Comparison of ENCODE assay signal across 9 mouse cellular contexts in the genomic region with DNA sequence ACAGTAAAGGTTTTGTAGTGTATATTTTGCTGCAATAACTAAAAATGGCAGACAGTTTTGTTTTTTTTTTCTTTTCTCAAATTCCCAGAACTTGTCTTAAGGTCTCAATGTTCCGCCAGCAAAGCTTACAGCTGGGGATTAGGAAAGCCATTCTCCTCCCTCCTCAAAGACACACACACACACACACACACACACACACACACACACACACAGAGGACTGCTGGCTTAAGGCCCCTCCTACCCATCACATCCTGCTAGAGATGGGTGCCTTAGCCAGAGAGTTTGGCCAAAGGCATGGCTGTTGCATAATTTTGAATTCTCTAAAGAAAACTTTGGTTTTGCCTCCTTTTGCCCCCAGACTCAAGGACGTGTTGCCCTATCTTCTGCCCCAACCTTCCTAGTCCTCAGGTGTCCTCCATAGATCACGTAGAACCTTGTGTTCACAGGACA. TPM values are rescaled to one million over a fixed set of nuclear protein-coding genes. Genes with fewer than 3 reads are reported as not detected.
A peak's percentile ranks its signal among the peaks of the same experiment; 100 is the strongest.
DNase-seq lines count a peak whose midpoint lies in the region; ATAC-seq and TF ChIP-seq lines count a peak whose summit lies in the region.
"Had no signal": no experiment of that assay in that cellular context is flagged by ENCODE, and none has a peak within 500 bp of the region (broad histone marks: within the 10 kb centered on the region; RNA-seq: fewer than 3 reads in every experiment).

No protein-coding gene starts in this region.

- no peak overlapping the region for H3K9ac ChIP-seq in midbrain, embryonic 15.5 days
- H3K9ac ChIP-seq in midbrain, embryonic 14.5 days (replicated peaks; ENCODE audit: low read length) = no peak overlapping the region
- no peak overlapping the region for H3K9ac ChIP-seq in intestine, embryonic 15.5 days
- H3K9ac ChIP-seq: neural tube, embryonic 13.5 days had no signal

- no peaks in the 10 kb centered on the region for H3K36me3 ChIP-seq in midbrain, embryonic 15.5 days (replicated peaks)
- no peaks in the 10 kb centered on the region for H3K36me3 ChIP-seq in midbrain, embryonic 14.5 days (ENCODE audit: control insufficient read depth, insufficient read depth, low read length)
- H3K36me3 ChIP-seq in intestine, embryonic 15.5 days = no peaks in the 10 kb centered on the region
- no peaks in the 10 kb centered on the region for H3K36me3 ChIP-seq in small intestine, adult 2 months (ENCODE audit: control insufficient read depth, insufficient read depth, low read length)
- H3K36me3 ChIP-seq: neural tube, embryonic 13.5 days had no signal

- TF ChIP-seq CTCF in small intestine, adult 2 months (IDR thresholded peaks at IDR 0.05; ENCODE audit: extremely low read depth, insufficient read length, insufficient replicate concordance, low read depth, low read length) = no peak

- H3K27ac ChIP-seq in midbrain, embryonic 15.5 days = 0 out of 2 replicates have a peak overlapping the region, but pooled peaks have one; percentile 6
- no peak overlapping the region for H3K27ac ChIP-seq in midbrain, embryonic 14.5 days (replicated peaks; ENCODE audit: low read depth, low read length)
- H3K27ac ChIP-seq in intestine, embryonic 15.5 days = peak overlapping the region; percentile 87
- peak overlapping the region; percentile 86 for H3K27ac ChIP-seq in small intestine, adult 2 months (ENCODE audit: insufficient read depth, low read depth, low read length)

- no peak overlapping the region for H3K4me2 ChIP-seq in midbrain, embryonic 15.5 days
- H3K4me2 ChIP-seq in midbrain, embryonic 14.5 days (ENCODE audit: low read length) = no peak overlapping the region
- H3K4me2 ChIP-seq in intestine, embryonic 15.5 days (replicated peaks) = no peak overlapping the region
- H3K4me2 ChIP-seq: neural tube, embryonic 13.5 days had no signal

- TF ChIP-seq POLR2A in small intestine, adult 2 months (IDR thresholded peaks at IDR 0.05; ENCODE audit: low read depth, low read length) = no peak

- no peak for DNase-seq in midbrain, embryonic 14.5 days
- DNase-seq in heart, adult 8-10 months (ENCODE audit: low spot score) = peak; percentile 60
- DNase-seq in right cerebral cortex, postnatal 14 days = no peak

- no peak for ATAC-seq in midbrain, embryonic 15.5 days (replicated peaks)
- no peak for ATAC-seq in midbrain, embryonic 14.5 days (ENCODE audit: low FRiP score, low TSS enrichment)
- ATAC-seq in intestine, embryonic 15.5 days = no peak
- no peak for ATAC-seq in cerebellum, adult (ENCODE audit: insufficient number of reproducible peaks, low FRiP score, low TSS enrichment)
- no peak for ATAC-seq in activated CD4-positive, CD25-positive, alpha-beta regulatory T cell, adult 4 months

- no peak overlapping the region for H3K4me3 ChIP-seq in midbrain, embryonic 15.5 days
- H3K4me3 ChIP-seq in midbrain, embryonic 14.5 days (replicated peaks; ENCODE audit: low read depth, low read length) = no peak overlapping the region
- H3K4me3 ChIP-seq in intestine, embryonic 15.5 days (replicated peaks) = no peak overlapping the region
- no peak overlapping the region for H3K4me3 ChIP-seq in small intestine, adult 2 months (ENCODE audit: low read depth, low read length)
- H3K4me3 ChIP-seq: neural tube, embryonic 13.5 days had no signal

- 63% methylated on average over 3 of the region's 3 CpGs for WGBS in midbrain, embryonic 15.5 days
- WGBS in midbrain, embryonic 14.5 days = 64% methylated on average over 3 of the region's 3 CpGs
- WGBS in intestine, embryonic 15.5 days = 65% methylated on average over 3 of the region's 3 CpGs
- 58% methylated on average over 3 of the region's 3 CpGs for WGBS in small intestine, adult 2 months

- no peaks in the 10 kb centered on the region for H3K27me3 ChIP-seq in midbrain, embryonic 15.5 days (replicated peaks)
- H3K27me3 ChIP-seq in midbrain, embryonic 14.5 days (ENCODE audit: control insufficient read depth, insufficient read depth, low read length) = no peaks in the 10 kb centered on the region
- no peaks in the 10 kb centered on the region for H3K27me3 ChIP-seq in intestine, embryonic 15.5 days (replicated peaks)
- H3K27me3 ChIP-seq in small intestine, adult 2 months (ENCODE audit: control insufficient read depth, insufficient read depth, low read length) = no peaks in the 10 kb centered on the region
- H3K27me3 ChIP-seq: neural tube, embryonic 13.5 days had no signal

- no peaks in the 10 kb centered on the region for H3K4me1 ChIP-seq in midbrain, embryonic 15.5 days
- no peaks in the 10 kb centered on the region for H3K4me1 ChIP-seq in midbrain, embryonic 14.5 days (ENCODE audit: control insufficient read depth, insufficient read depth, low read length)
- H3K4me1 ChIP-seq in intestine, embryonic 15.5 days (replicated peaks) = peaks cover 40% of the 10 kb centered on the region
- H3K4me1 ChIP-seq in small intestine, adult 2 months (ENCODE audit: control insufficient read depth, insufficient read depth, insufficient read length, low read length) = peaks cover 5% of the 10 kb centered on the region

- H3K9me3 ChIP-seq in midbrain, embryonic 15.5 days = no peaks in the 10 kb centered on the region
- H3K9me3 ChIP-seq in midbrain, embryonic 14.5 days (ENCODE audit: control insufficient read depth, low read length) = no peaks in the 10 kb centered on the region
- H3K9me3 ChIP-seq in intestine, embryonic 15.5 days = no peaks in the 10 kb centered on the region
- H3K9me3 ChIP-seq: neural tube, embryonic 13.5 days had no signal

RNA-seq across cellular contexts. Expression of a gene that starts 35.0 kb away (rescaled TPM):
- 43.7 and 47.5 TPM in 2 replicates for polyA plus RNA-seq in midbrain, embryonic 15.5 days (2015; fragmentation: Nextera tagmentation; extraction: Ambion mirVana)
- polyA plus RNA-seq in midbrain, embryonic 14.5 days (2014; fragmentation: Nextera tagmentation; extraction: Ambion mirVana) = 15.0 and 40.7 TPM in 2 replicates
- total RNA-seq in heart, adult 8-10 months (2022) = 100 to 1,000 TPM in 3 of 4 experiments, 10 to 100 TPM in 1; 93.1 to 141 (median 113) TPM
- 60.2 and 61.4 TPM in 2 replicates for polyA plus RNA-seq in intestine, embryonic 15.5 days (2015; fragmentation: Nextera tagmentation; extraction: Ambion mirVana)
- 23.8 and 35.6 TPM in 2 replicates for polyA plus RNA-seq in small intestine, adult 2 months (2012; rRNA removed)
- polyA plus RNA-seq in activated CD4-positive, CD25-positive, alpha-beta regulatory T cell, adult 4 months (2017; shearing (Covaris generic)) = not detected

RNA-seq across cellular contexts. Expression of a gene that starts 35.0 kb away (rescaled TPM):
- polyA plus RNA-seq in midbrain, embryonic 15.5 days (2015; fragmentation: Nextera tagmentation; extraction: Ambion mirVana) = 90.6 and 102 TPM in 2 replicates
- 38.1 and 123 TPM in 2 replicates for polyA plus RNA-seq in midbrain, embryonic 14.5 days (2014; fragmentation: Nextera tagmentation; extraction: Ambion mirVana)
- 100 to 1,000 TPM; 136 to 221 (median 183) TPM for total RNA-seq in heart, adult 8-10 months (2022)
- 161 and 170 TPM in 2 replicates for polyA plus RNA-seq in intestine, embryonic 15.5 days (2015; fragmentation: Nextera tagmentation; extraction: Ambion mirVana)
- polyA plus RNA-seq in small intestine, adult 2 months (2012; rRNA removed) = 77.8 and 136 TPM in 2 replicates
- polyA plus RNA-seq in activated CD4-positive, CD25-positive, alpha-beta regulatory T cell, adult 4 months (2017; shearing (Covaris generic)) = not detected

Comparison
In these comparisons a context has a peak if more than half of its experiments do, and no peak if none do; other contexts are left out.
1. RNA of a gene that starts 35.0 kb away (polyA plus RNA-seq): 60.2 to 61.4 TPM in intestine, embryonic 15.5 days, 43.7 to 47.5 TPM in midbrain, embryonic 15.5 days, 15.0 to 40.7 TPM in midbrain, embryonic 14.5 days and 23.8 to 35.6 TPM in small intestine, adult 2 months; not detected in activated CD4-positive, CD25-positive, alpha-beta regulatory T cell, adult 4 months; every median in the first group is over 10 times any median in the second.
2. RNA of a gene that starts 35.0 kb away (polyA plus RNA-seq): 161 to 170 TPM in intestine, embryonic 15.5 days, 77.8 to 136 TPM in small intestine, adult 2 months, 38.1 to 123 TPM in midbrain, embryonic 14.5 days and 90.6 to 102 TPM in midbrain, embryonic 15.5 days; not detected in activated CD4-positive, CD25-positive, alpha-beta regulatory T cell, adult 4 months; every median in the first group is over 10 times any median in the second.